ENCODE assay signal across 8 mouse cellular contexts in the genomic region with DNA sequence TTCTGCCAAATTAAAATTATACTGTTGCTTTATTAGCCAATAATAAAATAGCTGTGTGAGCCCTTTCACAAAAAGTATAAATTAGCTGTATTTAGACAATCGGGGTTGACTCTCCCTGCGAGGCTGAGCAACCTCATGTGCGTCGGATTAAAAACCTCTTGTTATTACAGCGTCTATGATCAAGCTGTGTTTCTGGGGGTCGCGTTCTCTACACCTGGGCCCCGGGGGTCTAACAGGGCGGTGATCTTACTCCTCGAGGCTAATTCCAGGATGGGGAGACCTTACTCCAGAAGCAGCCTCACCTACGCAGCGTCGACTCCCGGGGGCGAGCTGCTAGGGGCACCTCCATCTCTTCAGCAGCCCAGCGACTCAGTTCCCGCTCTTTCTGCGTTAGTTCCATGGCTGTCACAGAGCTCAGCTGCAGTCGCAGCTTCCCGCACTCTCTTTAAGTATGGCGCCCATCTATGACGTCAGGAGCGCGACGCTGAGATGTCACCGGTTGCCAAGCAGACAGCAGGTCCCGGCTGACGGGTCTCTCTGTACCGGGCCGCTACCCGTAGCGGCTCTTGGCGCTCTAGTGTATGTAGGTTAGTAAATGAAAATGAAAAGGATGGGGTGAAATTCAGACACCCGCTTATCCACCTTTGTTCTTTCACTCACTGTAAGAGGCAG. TPM values are rescaled to one million over a fixed set of nuclear protein-coding genes. Genes with fewer than 3 reads are reported as not detected.
DNase-seq lines count a peak whose midpoint lies in the region; ATAC-seq and TF ChIP-seq lines count a peak whose summit lies in the region.

A gene (minus strand): TSS at position 466 of the 672 bp plus-strand sequence.

- H3K27me3 ChIP-seq in embryonic facial prominence, embryonic 15.5 days = no peaks in the 10 kb centered on the region
- H3K27me3 ChIP-seq in heart, embryonic 10.5 days (ENCODE audit: insufficient read depth, poor library complexity, severe bottlenecking) = no peaks in the 10 kb centered on the region
- H3K27me3 ChIP-seq in kidney, embryonic 15.5 days = no peaks in the 10 kb centered on the region

- H3K36me3 ChIP-seq in embryonic facial prominence, embryonic 15.5 days = peaks cover 27% of the 10 kb centered on the region
- H3K36me3 ChIP-seq in heart, embryonic 10.5 days = peaks cover 28% of the 10 kb centered on the region
- H3K36me3 ChIP-seq in kidney, embryonic 15.5 days = peaks cover 35% of the 10 kb centered on the region

- H3K27ac ChIP-seq in bone marrow, adult 2 months (ENCODE audit: control insufficient read depth, insufficient read depth, low read depth, low read length, poor library complexity) = peak within 1 kb of the TSS; percentile 56; the same call in 1 of the 2 replicates
- 0 out of 2 replicates have a peak within 1 kb of the TSS, but pooled peaks have one; percentile 44 for H3K27ac ChIP-seq in embryonic facial prominence, embryonic 15.5 days (replicated peaks)
- H3K27ac ChIP-seq in heart, embryonic 10.5 days = peak within 1 kb of the TSS; percentile 85
- H3K27ac ChIP-seq in kidney, embryonic 15.5 days = peak within 1 kb of the TSS; percentile 48; the same call in 1 of the 2 replicates

- H3K4me3 ChIP-seq in bone marrow, adult 2 months (replicated peaks; ENCODE audit: control insufficient read depth, low read depth, low read length) = peak within 1 kb of the TSS; percentile 93
- H3K4me3 ChIP-seq in embryonic facial prominence, embryonic 15.5 days (replicated peaks) = peak within 1 kb of the TSS; percentile 79
- peak within 1 kb of the TSS; percentile 72 for H3K4me3 ChIP-seq in heart, embryonic 10.5 days
- peak within 1 kb of the TSS; percentile 82 for H3K4me3 ChIP-seq in kidney, embryonic 15.5 days (replicated peaks)

- H3K9ac ChIP-seq in embryonic facial prominence, embryonic 15.5 days = peak within 1 kb of the TSS; percentile 86
- H3K9ac ChIP-seq in kidney, embryonic 15.5 days = peak within 1 kb of the TSS; percentile 82

- ATAC-seq in embryonic facial prominence, embryonic 15.5 days (ENCODE audit: insufficient number of reproducible peaks, low FRiP score, low TSS enrichment, low read depth) = peak; percentile 90
- ATAC-seq in kidney, embryonic 15.5 days (replicated peaks; ENCODE audit: low FRiP score) = peak; percentile 93
- peak; percentile 98 for ATAC-seq in monocyte, adult 5-6 weeks (replicated peaks; ENCODE audit: insufficient number of reproducible peaks, low FRiP score, low TSS enrichment, poor library complexity, severe bottlenecking)

- under 1% methylated on average over 34 of the region's 34 CpGs for WGBS in bone marrow, adult 2 months
- under 1% methylated on average over 34 of the region's 34 CpGs for WGBS in embryonic facial prominence, embryonic 15.5 days
- WGBS in heart, embryonic 10.5 days = 1% methylated on average over 34 of the region's 34 CpGs
- WGBS in kidney, embryonic 15.5 days = under 1% methylated on average over 34 of the region's 34 CpGs

- H3K4me2 ChIP-seq in embryonic facial prominence, embryonic 15.5 days (replicated peaks) = peak within 1 kb of the TSS; percentile 87
- H3K4me2 ChIP-seq in kidney, embryonic 15.5 days = peak within 1 kb of the TSS; percentile 79

- H3K4me1 ChIP-seq in bone marrow, adult 2 months (ENCODE audit: control insufficient read depth, insufficient read depth, low read length) = no peaks in the 10 kb centered on the region
- H3K4me1 ChIP-seq in embryonic facial prominence, embryonic 15.5 days = peaks cover 14% of the 10 kb centered on the region; the same call in 1 of the 2 replicates
- H3K4me1 ChIP-seq in heart, embryonic 10.5 days = no peaks in the 10 kb centered on the region
- H3K4me1 ChIP-seq in kidney, embryonic 15.5 days = peaks cover 14% of the 10 kb centered on the region

- no peak; the same call in 1 of the 2 replicates for TF ChIP-seq POLR2A in bone marrow, adult 2 months (IDR thresholded peaks at IDR 0.05; ENCODE audit: borderline replicate concordance, control insufficient read depth, low read depth, low read length)

- DNase-seq in 416B (ENCODE audit: low read depth) = peak; percentile 95
- peak; percentile 97 for DNase-seq in heart, embryonic 10.5 days (ENCODE audit: low spot score)
- DNase-seq in liver = peak; percentile 89
- peak; percentile 89 to 94 for DNase-seq in spleen, postnatal 4 days (ENCODE audit: low spot score in 2 of 2)

- TF ChIP-seq CTCF in bone marrow, adult 2 months (IDR thresholded peaks at IDR 0.05; ENCODE audit: control insufficient read depth, insufficient read depth, low read length) = no peak

- no peaks in the 10 kb centered on the region for H3K9me3 ChIP-seq in embryonic facial prominence, embryonic 15.5 days (replicated peaks)
- H3K9me3 ChIP-seq in heart, embryonic 10.5 days = no peaks in the 10 kb centered on the region
- H3K9me3 ChIP-seq in kidney, embryonic 15.5 days (replicated peaks) = no peaks in the 10 kb centered on the region

RNA-seq across cellular contexts. Expression of the gene that starts here (rescaled TPM):
- polyA plus RNA-seq in bone marrow, adult 2 months (2011; ENCODE audit: insufficient read depth, insufficient read length, low replicate concordance, missing spikeins) = 19.5 and 32.1 TPM in 2 replicates
- 37.8 and 41.2 TPM in 2 replicates for polyA plus RNA-seq in embryonic facial prominence, embryonic 15.5 days (2015; fragmentation: Nextera tagmentation; extraction: Ambion mirVana)
- polyA plus RNA-seq in heart, embryonic 10.5 days (2016; fragmentation: Nextera tagmentation; extraction: Ambion mirVana) = 51.3 and 59.8 TPM in 2 replicates
- polyA plus RNA-seq in kidney, embryonic 15.5 days (2015; fragmentation: Nextera tagmentation; extraction: Ambion mirVana) = 58.0 and 61.1 TPM in 2 replicates
- 5.6 to 20.3 TPM (median 11.0 TPM) in 3 replicates for total RNA-seq in monocyte, adult 5-6 weeks (2017)

Comparison
In these comparisons a context has a peak if more than half of its experiments do, and no peak if none do; other contexts are left out.
1. Peak in every context shown above with its lines: DNase-seq, ATAC-seq, H3K4me3 ChIP-seq and H3K27ac ChIP-seq.